Mouse (Mus musculus): ENCODE measurements at regions not wholly inside any gene's neighbourhood (a gene's known extent, or its start where the extent isn't known, plus 50 kb on each side); places are given as distances from the start of the nearest gene placed in this dataset.

- no peak for DNase-seq (ENCODE audit: low spot score in 2 of 2)
These were observed 52.0 kb upstream of the Dynlrb2 start for GRCm38 (mm10) chr8:116452806-116453205.

GRCm38 (mm10) chr8:116451397-116451796, 53.4 kb upstream of the Dynlrb2 start:
- no peak for DNase-seq (ENCODE audit: low spot score in 2 of 2)

GRCm38 (mm10) chr8:116447452-116447851, 57.3 kb upstream of the Dynlrb2 start:
- no peak for DNase-seq (ENCODE audit: low spot score in 2 of 2)

- no peak for DNase-seq (ENCODE audit: low spot score in 2 of 2)
These were observed 61.9 kb upstream of the Dynlrb2 start for GRCm38 (mm10) chr8:116442827-116443226.

- peak; percentile 28 to 72 for DNase-seq (ENCODE audit: low spot score in 2 of 2)
These were observed 65.9 kb upstream of the Dynlrb2 start for GRCm38 (mm10) chr8:116438895-116439294.

GRCm38 (mm10) chr8:116435268-116435980, 69.3 kb upstream of the Dynlrb2 start:
- no peak for DNase-seq (ENCODE audit: low spot score in 2 of 2)

GRCm38 (mm10) chr8:116430051-116430450, 74.7 kb upstream of the Dynlrb2 start:
- no peak for DNase-seq (ENCODE audit: low spot score in 2 of 2)

GRCm38 (mm10) chr8:116429649-116430048, 75.1 kb upstream of the Dynlrb2 start:
- DNase-seq (ENCODE audit: low spot score in 2 of 2), result no peak

- DNase-seq (ENCODE audit: low spot score in 2 of 2), result no peak
These were observed 81.9 kb upstream of the Dynlrb2 start for GRCm38 (mm10) chr8:116422826-116423225.

- DNase-seq (ENCODE audit: low spot score in 2 of 2), result no peak
These were observed 92.1 kb upstream of the Dynlrb2 start for GRCm38 (mm10) chr8:116412703-116413102.

- DNase-seq (ENCODE audit: low spot score in 2 of 2), result no peak
These were observed 94.7 kb upstream of the Dynlrb2 start for GRCm38 (mm10) chr8:116410041-116410440.

GRCm38 (mm10) chr8:116409011-116409410, 95.8 kb upstream of the Dynlrb2 start:
- DNase-seq (ENCODE audit: low spot score in 2 of 2), result no peak

- DNase-seq (ENCODE audit: low spot score in 2 of 2), result no peak
These were observed 100.2 kb upstream of the Dynlrb2 start for GRCm38 (mm10) chr8:116404571-116404970.

- DNase-seq (ENCODE audit: low spot score in 2 of 2), result no peak
These were observed 101.4 kb upstream of the Dynlrb2 start for GRCm38 (mm10) chr8:116403366-116403765.

- no peak for DNase-seq (ENCODE audit: low spot score in 2 of 2)
These were observed 105.3 kb upstream of the Dynlrb2 start for GRCm38 (mm10) chr8:116399452-116399851.

GRCm38 (mm10) chr8:116398565-116399205, 106.1 kb upstream of the Dynlrb2 start:
- DNase-seq (ENCODE audit: low spot score in 2 of 2), result no peak

GRCm38 (mm10) chr8:116385193-116385955, 119.4 kb upstream of the Dynlrb2 start:
- DNase-seq (ENCODE audit: low spot score in 2 of 2), result no peak

- no peak for DNase-seq (ENCODE audit: low spot score in 2 of 2)
These were observed 120.2 kb upstream of the Dynlrb2 start for GRCm38 (mm10) chr8:116384418-116385089.

GRCm38 (mm10) chr8:116383495-116384417, 121.0 kb upstream of the Dynlrb2 start:
- DNase-seq (ENCODE audit: low spot score in 2 of 2), result no peak

GRCm38 (mm10) chr8:116383036-116383435, 121.7 kb upstream of the Dynlrb2 start:
- DNase-seq (ENCODE audit: low spot score in 2 of 2), result no peak

GRCm38 (mm10) chr8:116380601-116381000, 124.2 kb upstream of the Dynlrb2 start:
- DNase-seq (ENCODE audit: low spot score in 2 of 2), result no peak

Data from spleen, postnatal 10 days (tissue).